In the genomic region with DNA sequence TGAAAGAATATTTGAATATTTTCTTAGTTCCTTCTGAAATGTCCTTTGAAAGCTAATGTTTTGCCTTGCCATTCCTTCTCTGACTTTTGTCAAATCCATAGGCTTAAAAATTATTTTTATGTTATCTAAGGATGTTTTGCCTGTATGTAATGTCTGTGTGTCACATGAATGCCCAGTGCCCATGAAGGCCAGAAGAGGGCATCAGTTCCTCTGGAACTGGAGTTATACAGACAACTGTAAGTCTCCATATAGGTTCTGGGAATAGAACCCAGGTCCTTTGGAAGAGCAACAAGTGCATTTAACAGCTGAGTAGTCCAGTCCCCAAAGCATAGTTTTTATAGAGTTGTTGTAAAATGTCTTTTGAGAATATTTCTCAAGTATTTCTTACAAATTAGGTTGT, we compare ENCODE assay signal across 11 mouse cellular contexts. TPM values are rescaled to one million over a fixed set of nuclear protein-coding genes. Genes with fewer than 3 reads are reported as not detected.
DNase-seq lines count a peak whose midpoint lies in the region; TF ChIP-seq lines count a peak whose summit lies in the region.
"Had no signal": no experiment of that assay in that cellular context is flagged by ENCODE, and none has a peak within 500 bp of the region (broad histone marks: within the 10 kb centered on the region; RNA-seq: fewer than 3 reads in every experiment).

No protein-coding gene starts in this region.

- no peak for TF ChIP-seq POLR2A in heart, adult 2 months (IDR thresholded peaks at IDR 0.05; ENCODE audit: insufficient read depth, low read depth, low read length)
- TF ChIP-seq POLR2A in thymus, adult 2 months (IDR thresholded peaks at IDR 0.05; ENCODE audit: control insufficient read depth, extremely low read depth, insufficient read depth, low read length, poor library complexity), result no peak
- TF ChIP-seq POLR2A in brain, embryonic 14.5 days (IDR thresholded peaks at IDR 0.05; ENCODE audit: borderline replicate concordance, extremely low read depth, insufficient read depth, insufficient read length, poor library complexity, severe bottlenecking), result no peak

- H3K27ac ChIP-seq in heart, adult 2 months, result no peak overlapping the region
- H3K27ac ChIP-seq in thymus, adult 2 months (ENCODE audit: control insufficient read depth, insufficient read depth, low read length), result no peak overlapping the region
- H3K27ac ChIP-seq: embryonic facial prominence, embryonic 15.5 days; limb, embryonic 10.5 days had no signal

- no peak overlapping the region for H3K4me3 ChIP-seq in heart, adult 2 months
- no peak overlapping the region for H3K4me3 ChIP-seq in thymus, adult 2 months (ENCODE audit: control insufficient read depth, insufficient read depth, low read length)
- H3K4me3 ChIP-seq: embryonic facial prominence, embryonic 15.5 days; limb, embryonic 10.5 days had no signal

- intact Hi-C loops in heart, adult 2 months (cut with DNase I), result loop anchor here (2.0 kb wide), 1 partner anchor 75 kb away; a partner anchor contains a TSS
- intact Hi-C loops in heart, postnatal 25 days (cut with DNase I), result loop anchor here (5.0 kb wide), 2 partner anchors 40 to 75 kb away; a partner anchor contains a TSS

- H3K27me3 ChIP-seq in heart, adult 2 months (ENCODE audit: control insufficient read depth, insufficient read depth, low read length), result no peaks in the 10 kb centered on the region
- H3K27me3 ChIP-seq in thymus, adult 2 months (ENCODE audit: control insufficient read depth, insufficient read depth, low read length), result no peaks in the 10 kb centered on the region
- no peaks in the 10 kb centered on the region for H3K27me3 ChIP-seq in splenic B cell, adult 2 months (ENCODE audit: control insufficient read depth, insufficient read depth, low read length, poor library complexity, severe bottlenecking)
- H3K27me3 ChIP-seq: embryonic facial prominence, embryonic 15.5 days had no signal

- H3K9ac ChIP-seq in heart, adult 2 months (ENCODE audit: low read depth, low read length), result no peak overlapping the region
- H3K9ac ChIP-seq: embryonic facial prominence, embryonic 15.5 days had no signal

- no peak for TF ChIP-seq EP300 in heart, adult 2 months (IDR thresholded peaks at IDR 0.05; ENCODE audit: insufficient read depth, low read depth, low read length)

- H3K4me1 ChIP-seq in heart, adult 2 months (ENCODE audit: control insufficient read depth, insufficient read depth, low read length), result no peaks in the 10 kb centered on the region
- no peaks in the 10 kb centered on the region for H3K4me1 ChIP-seq in thymus, adult 2 months (replicated peaks; ENCODE audit: control insufficient read depth, insufficient read depth, low read length)
- H3K4me1 ChIP-seq: embryonic facial prominence, embryonic 15.5 days; limb, embryonic 10.5 days had no signal

- peak; percentile 76 for TF ChIP-seq CTCF in heart, adult 2 months (IDR thresholded peaks at IDR 0.05)
- TF ChIP-seq CTCF in thymus, adult 2 months (IDR thresholded peaks at IDR 0.05; ENCODE audit: borderline replicate concordance, control insufficient read depth, extremely low read depth, insufficient read depth, low read length, poor library complexity), result no peak
- peak; percentile 25; the same call in 1 of the 2 replicates for TF ChIP-seq CTCF in brain, embryonic 14.5 days (IDR thresholded peaks at IDR 0.05; ENCODE audit: borderline replicate concordance, extremely low read depth, insufficient read depth, insufficient read length)

- H3K79me2 ChIP-seq in heart, adult 2 months (replicated peaks; ENCODE audit: control insufficient read depth, insufficient read depth, low read length), result no peaks in the 10 kb centered on the region

- DNase-seq in heart, adult 2 months, result no peak
- DNase-seq in heart, postnatal 25 days (ENCODE audit: low spot score), result no peak
- DNase-seq in thymus, adult 2 months, result peak; percentile 7
- no peak for DNase-seq in thymus, postnatal 36 days
- peak; percentile 18 for DNase-seq in brain, embryonic 14.5 days (ENCODE audit: low read depth)
- peak; percentile 66 for DNase-seq in splenic B cell, adult 2 months (ENCODE audit: low read depth, low spot score)
- no peak for DNase-seq in retina, embryonic 14.5 days (ENCODE audit: low spot score)
- DNase-seq in yolk sac, embryonic 10.5 days (ENCODE audit: low spot score), result no peak
- DNase-seq: gastrocnemius, postnatal 14 days had no signal

- H3K36me3 ChIP-seq in heart, adult 2 months (ENCODE audit: control insufficient read depth, insufficient read depth, low read length), result no peaks in the 10 kb centered on the region
- H3K36me3 ChIP-seq in thymus, adult 2 months (ENCODE audit: control insufficient read depth, insufficient read depth, low read length), result no peaks in the 10 kb centered on the region
- no peaks in the 10 kb centered on the region for H3K36me3 ChIP-seq in splenic B cell, adult 2 months (ENCODE audit: control insufficient read depth, insufficient read depth, low read length, poor library complexity, severe bottlenecking)
- H3K36me3 ChIP-seq: embryonic facial prominence, embryonic 15.5 days; limb, embryonic 10.5 days had no signal

RNA-seq across cellular contexts. Expression of a gene that starts 15.0 kb away (rescaled TPM):
- total RNA-seq in heart, adult 2 months (2021), result not detected
- polyA plus RNA-seq in heart, adult 2 months (2012; rRNA removed), result not detected in 2 replicates
- not detected for total RNA-seq in heart, postnatal 25 days (2021)
- not detected in 2 replicates for polyA plus RNA-seq in thymus, adult 2 months (2012; rRNA removed)
- 0.47 and 0.56 TPM in 2 replicates for polyA plus RNA-seq in brain, embryonic 14.5 days (2012; rRNA removed)
- total RNA-seq: gastrocnemius, postnatal 14 days had no signal

RNA-seq across cellular contexts. Expression of a gene that starts 36.6 kb away (rescaled TPM):
- 10 to 100 TPM; 10.9 to 14.9 TPM for total RNA-seq in heart, adult 2 months (2021)
- 4.4 and 8.4 TPM in 2 replicates for polyA plus RNA-seq in heart, adult 2 months (2012; rRNA removed)
- 10 to 100 TPM; 10.9 to 12.3 TPM for total RNA-seq in heart, postnatal 25 days (2021)
- 7.1 and 7.4 TPM in 2 replicates for polyA plus RNA-seq in thymus, adult 2 months (2012; rRNA removed)
- polyA plus RNA-seq in brain, embryonic 14.5 days (2012; rRNA removed), result 10.8 TPM in 2 replicates

RNA-seq across cellular contexts. Expression of a gene that starts 38.2 kb away (rescaled TPM):
- total RNA-seq in heart, adult 2 months (2021), result 10 to 100 TPM; 11.3 to 12.6 TPM
- 7.6 and 16.0 TPM in 2 replicates for polyA plus RNA-seq in heart, adult 2 months (2012; rRNA removed)
- total RNA-seq in heart, postnatal 25 days (2021), result 10 to 100 TPM; 14.5 to 16.3 TPM
- polyA plus RNA-seq in thymus, adult 2 months (2012; rRNA removed), result 0.61 and 1.4 TPM in 2 replicates
- 22.4 and 25.3 TPM in 2 replicates for polyA plus RNA-seq in brain, embryonic 14.5 days (2012; rRNA removed)

Comparison
In these comparisons a context has a peak if more than half of its experiments do, and no peak if none do; other contexts are left out.
1. DNase-seq: peak in thymus, adult 2 months (single experiment), brain, embryonic 14.5 days (single experiment) and splenic B cell, adult 2 months (single experiment); none in heart, adult 2 months (0 of 2), heart, postnatal 25 days (single experiment), thymus, postnatal 36 days (0 of 2), retina, embryonic 14.5 days (single experiment) and yolk sac, embryonic 10.5 days (single experiment).